Comparison of ENCODE assay signal across 11 mouse cellular contexts in genomic region chr11:116019976-116020411, GRCm38 (mm10). TPM values are rescaled to one million over a fixed set of nuclear protein-coding genes. Genes with fewer than 3 reads are reported as not detected.
A peak's percentile ranks its signal among the peaks of the same experiment; 100 is the strongest.
DNase-seq lines count a peak whose midpoint lies in the region; ATAC-seq and TF ChIP-seq lines count a peak whose summit lies in the region.
"Had no signal": no experiment of that assay in that cellular context is flagged by ENCODE, and none has a peak within 500 bp of the region (broad histone marks: within the 10 kb centered on the region; RNA-seq: fewer than 3 reads in every experiment).

No protein-coding gene starts in this region.

- no peaks in the 10 kb centered on the region; the same call in 1 of the 2 replicates for H3K4me1 ChIP-seq in heart, postnatal 0 days (ENCODE audit: control insufficient read depth, insufficient read depth)
- H3K4me1 ChIP-seq in thymus, adult 2 months (replicated peaks; ENCODE audit: control insufficient read depth, insufficient read depth, low read length) = peaks cover under 1% of the 10 kb centered on the region; the same call in 1 of the 2 replicates

- no peaks in the 10 kb centered on the region for H3K9me3 ChIP-seq in heart, postnatal 0 days (replicated peaks; ENCODE audit: control insufficient read depth, low read length)
- H3K9me3 ChIP-seq: intestine, embryonic 15.5 days had no signal

- 0 out of 2 replicates have a peak overlapping the region, but pooled peaks have one; percentile 14 for H3K27ac ChIP-seq in heart, postnatal 0 days (ENCODE audit: low read depth)
- no peak overlapping the region for H3K27ac ChIP-seq in thymus, adult 2 months (ENCODE audit: control insufficient read depth, insufficient read depth, low read length)
- H3K27ac ChIP-seq: intestine, embryonic 15.5 days; macrophage had no signal

- TF ChIP-seq POLR2A in thymus, adult 2 months (IDR thresholded peaks at IDR 0.05; ENCODE audit: control insufficient read depth, extremely low read depth, insufficient read depth, low read length, poor library complexity) = no peak

- H3K36me3 ChIP-seq in heart, postnatal 0 days (replicated peaks; ENCODE audit: control insufficient read depth, insufficient read depth, low read length) = peaks cover 22% of the 10 kb centered on the region
- peaks cover 20% of the 10 kb centered on the region for H3K36me3 ChIP-seq in thymus, adult 2 months (ENCODE audit: control insufficient read depth, insufficient read depth, low read length)

- no peak overlapping the region for H3K4me2 ChIP-seq in heart, postnatal 0 days (ENCODE audit: low read depth, low read length)
- H3K4me2 ChIP-seq: intestine, embryonic 15.5 days had no signal

- no peak for TF ChIP-seq CTCF in heart, postnatal 0 days (IDR thresholded peaks at IDR 0.05; ENCODE audit: low read depth)
- no peak for TF ChIP-seq CTCF in thymus, adult 2 months (IDR thresholded peaks at IDR 0.05; ENCODE audit: borderline replicate concordance, control insufficient read depth, extremely low read depth, insufficient read depth, low read length, poor library complexity)

- DNase-seq in heart, postnatal 0 days (ENCODE audit: low spot score) = no peak
- no peak for DNase-seq in heart, adult 18-20 months
- peak; percentile 32 for DNase-seq in thymus, postnatal 0 days (ENCODE audit: low spot score)
- no peak for DNase-seq in thymus, adult 2 months
- DNase-seq in induced T-regulatory cell, adult 2 months (ENCODE audit: low read depth) = peak; percentile 50
- DNase-seq in spleen, adult 18-20 months = no peak
- no peak for DNase-seq in frontal cortex, postnatal 10 days (ENCODE audit: low spot score in 2 of 2)
- no peak for DNase-seq in right cerebral cortex, adult 18-20 months
- DNase-seq: embryo, embryonic 11 days had no signal

- 85% methylated on average over 2 of the region's 2 CpGs for WGBS in heart, postnatal 0 days
- WGBS in thymus, adult 2 months = 96% methylated on average over 2 of the region's 2 CpGs

- no peak for ATAC-seq in heart, postnatal 0 days (ENCODE audit: insufficient read depth, low read depth)
- ATAC-seq: intestine, embryonic 15.5 days had no signal

- no peak overlapping the region for H3K4me3 ChIP-seq in heart, postnatal 0 days (ENCODE audit: low read depth, low read length)
- H3K4me3 ChIP-seq in thymus, adult 2 months (ENCODE audit: control insufficient read depth, insufficient read depth, low read length) = no peak overlapping the region
- H3K4me3 ChIP-seq: intestine, embryonic 15.5 days had no signal

- H3K9ac ChIP-seq in heart, postnatal 0 days (replicated peaks; ENCODE audit: low read depth, low read length) = no peak overlapping the region

- no peak for TF ChIP-seq EP300 in heart, postnatal 0 days (IDR thresholded peaks at IDR 0.05; ENCODE audit: low read depth)

- no peaks in the 10 kb centered on the region for H3K27me3 ChIP-seq in heart, postnatal 0 days (ENCODE audit: control insufficient read depth, insufficient read depth, low read length)
- no peaks in the 10 kb centered on the region for H3K27me3 ChIP-seq in thymus, adult 2 months (ENCODE audit: control insufficient read depth, insufficient read depth, low read length)
- H3K27me3 ChIP-seq: intestine, embryonic 15.5 days had no signal

RNA-seq across cellular contexts. Expression of gene Galk1, which starts 7.5 kb away (rescaled TPM):
- total RNA-seq in heart, postnatal 0 days (2014; rRNA removed; ENCODE audit: low replicate concordance) = 90.4 and 98.3 TPM in 2 replicates
- polyA plus RNA-seq in heart, postnatal 0 days (2015; fragmentation: Nextera tagmentation; extraction: Ambion mirVana) = 86.3 and 88.4 TPM in 2 replicates
- total RNA-seq in heart, adult 18-20 months (2021) = 10 to 100 TPM; 14.1 to 15.0 TPM
- 182 and 188 TPM in 2 replicates for polyA plus RNA-seq in thymus, postnatal 0 days (2015; fragmentation: Nextera tagmentation; extraction: Ambion mirVana)
- polyA plus RNA-seq in thymus, adult 2 months (2012; rRNA removed) = 110 and 133 TPM in 2 replicates

RNA-seq across cellular contexts. Expression of gene H3f3b, which starts 7.8 kb away (rescaled TPM):
- total RNA-seq in heart, postnatal 0 days (2014; rRNA removed; ENCODE audit: low replicate concordance) = 365 and 410 TPM in 2 replicates
- 518 and 561 TPM in 2 replicates for polyA plus RNA-seq in heart, postnatal 0 days (2015; fragmentation: Nextera tagmentation; extraction: Ambion mirVana)
- 100 to 1,000 TPM in 1 of 2 experiments, 10 to 100 TPM in 1; 98.0 to 107 TPM for total RNA-seq in heart, adult 18-20 months (2021)
- polyA plus RNA-seq in thymus, postnatal 0 days (2015; fragmentation: Nextera tagmentation; extraction: Ambion mirVana) = 2,823 and 2,911 TPM in 2 replicates
- 484 and 567 TPM in 2 replicates for polyA plus RNA-seq in thymus, adult 2 months (2012; rRNA removed)

RNA-seq across cellular contexts. Expression of gene Unk, which starts 10.1 kb away (rescaled TPM):
- 23.1 and 26.1 TPM in 2 replicates for total RNA-seq in heart, postnatal 0 days (2014; rRNA removed; ENCODE audit: low replicate concordance)
- 8.4 and 9.5 TPM in 2 replicates for polyA plus RNA-seq in heart, postnatal 0 days (2015; fragmentation: Nextera tagmentation; extraction: Ambion mirVana)
- 1 to 10 TPM; 5.2 to 7.8 TPM for total RNA-seq in heart, adult 18-20 months (2021)
- 20.5 and 22.9 TPM in 2 replicates for polyA plus RNA-seq in thymus, postnatal 0 days (2015; fragmentation: Nextera tagmentation; extraction: Ambion mirVana)
- polyA plus RNA-seq in thymus, adult 2 months (2012; rRNA removed) = 121 and 123 TPM in 2 replicates

RNA-seq across cellular contexts. Expression of gene Itgb4, which starts 45.5 kb away (rescaled TPM):
- 1.1 and 1.5 TPM in 2 replicates for total RNA-seq in heart, postnatal 0 days (2014; rRNA removed; ENCODE audit: low replicate concordance)
- 0.85 and 1.1 TPM in 2 replicates for polyA plus RNA-seq in heart, postnatal 0 days (2015; fragmentation: Nextera tagmentation; extraction: Ambion mirVana)
- total RNA-seq in heart, adult 18-20 months (2021) = 1 to 10 TPM; 1.9 to 3.7 TPM
- polyA plus RNA-seq in thymus, postnatal 0 days (2015; fragmentation: Nextera tagmentation; extraction: Ambion mirVana) = 7.8 TPM in 2 replicates
- 19.8 and 20.8 TPM in 2 replicates for polyA plus RNA-seq in thymus, adult 2 months (2012; rRNA removed)
- polyA plus RNA-seq: macrophage had no signal

RNA-seq across cellular contexts. Expression of gene Unc13d, which starts 57.8 kb away (rescaled TPM):
- total RNA-seq in heart, postnatal 0 days (2014; rRNA removed; ENCODE audit: low replicate concordance) = 0.27 and 2.7 TPM in 2 replicates
- 0.42 and 0.47 TPM in 2 replicates for polyA plus RNA-seq in heart, postnatal 0 days (2015; fragmentation: Nextera tagmentation; extraction: Ambion mirVana)
- total RNA-seq in heart, adult 18-20 months (2021) = 1 to 10 TPM in 1 of 2 experiments, under 1 TPM in 1; 0.42 to 2.0 TPM
- 32.4 and 34.7 TPM in 2 replicates for polyA plus RNA-seq in thymus, postnatal 0 days (2015; fragmentation: Nextera tagmentation; extraction: Ambion mirVana)
- 95.3 and 98.6 TPM in 2 replicates for polyA plus RNA-seq in thymus, adult 2 months (2012; rRNA removed)

Comparison
In these comparisons a context has a peak if more than half of its experiments do, and no peak if none do; other contexts are left out.
1. DNase-seq: peak in thymus, postnatal 0 days (single experiment) and induced T-regulatory cell, adult 2 months (single experiment); none in heart, postnatal 0 days (single experiment), heart, adult 18-20 months (0 of 2), thymus, adult 2 months (single experiment), spleen, adult 18-20 months (0 of 2), frontal cortex, postnatal 10 days (0 of 2) and right cerebral cortex, adult 18-20 months (single experiment).